Mouse (Mus musculus): ENCODE results near the gene Olfr259. TPM values are rescaled to one million over a fixed set of nuclear protein-coding genes. Genes with fewer than 3 reads are reported as not detected.

Gene Olfr259
- not detected in 2 replicates for total RNA-seq (2017)

GRCm38 (mm10) chr2:87114467-87114866 is at the start of gene Olfr259:
Gene Olfr259 (minus strand): TSS chr2:87114567.
- no peak for ATAC-seq (replicated peaks; ENCODE audit: low read depth, poor library complexity, severe bottlenecking)

GRCm38 (mm10) chr2:87152524-87152923 is 38.2 kb upstream of the Olfr259 start, which contains the start of gene Olfr1111:
Gene Olfr1111 (minus strand): TSS chr2:87152624.
- ATAC-seq (replicated peaks; ENCODE audit: low read depth, poor library complexity, severe bottlenecking) = no peak

GRCm38 (mm10) chr2:87140200-87140599 is 25.8 kb upstream of the Olfr259 start, which contains the start of gene Olfr1110:
Gene Olfr1110 (minus strand): TSS chr2:87140300.
- no peak for ATAC-seq (replicated peaks; ENCODE audit: low read depth, poor library complexity, severe bottlenecking)

DNA sequence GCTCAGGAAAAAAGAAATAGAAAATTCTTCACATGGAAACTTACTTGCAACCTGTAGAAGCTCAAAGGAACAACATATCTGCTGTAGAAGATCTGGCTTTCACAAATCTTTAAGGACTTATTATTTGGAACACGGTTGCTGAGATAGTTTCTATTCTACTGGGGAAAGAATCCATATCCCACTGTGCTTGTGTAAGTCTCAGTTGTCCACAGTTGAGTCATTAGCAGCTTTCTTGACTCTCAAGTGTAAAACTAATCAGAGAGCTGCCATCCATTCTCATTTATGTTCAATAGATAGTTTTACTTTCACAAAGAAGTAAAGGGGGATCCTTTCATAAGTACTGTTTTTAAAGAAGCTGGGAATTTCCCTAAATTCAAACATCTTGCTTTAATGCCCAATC is 18.5 kb downstream of the Olfr259 start, which contains the start of gene Olfr1109:
TSS of gene Olfr1109 (minus strand) at position 101 of the 400 bp plus-strand sequence.
- ATAC-seq (replicated peaks; ENCODE audit: low read depth, poor library complexity, severe bottlenecking) = no peak

- ATAC-seq (replicated peaks; ENCODE audit: low read depth, poor library complexity, severe bottlenecking) = no peak
Observed at GRCm38 (mm10) chr2:87075717-87076116, 38.6 kb downstream of the Olfr259 start, which contains the start of gene Olfr1107. Gene Olfr1107 (minus strand): TSS chr2:87075817.

Other genes with a start within 250 kb of the Olfr259 start
- gene Gm13723, start 239.8 kb downstream of the Olfr259 start, total RNA-seq (2017) = not detected in 2 replicates
- gene Olfr1097, start 222.4 kb downstream of the Olfr259 start, total RNA-seq (2017) = not detected in 2 replicates
- gene Olfr1098, start 190.0 kb downstream of the Olfr259 start, total RNA-seq (2017) = not detected in 2 replicates
- not detected in 2 replicates for gene Olfr1099, start 153.9 kb downstream of the Olfr259 start, total RNA-seq (2017)
- not detected in 2 replicates for gene Olfr1100, start 134.6 kb downstream of the Olfr259 start, total RNA-seq (2017)
- gene Olfr1101, start 123.3 kb downstream of the Olfr259 start, total RNA-seq (2017) = not detected in 2 replicates
- not detected in 2 replicates for gene Olfr1102, start 116.2 kb downstream of the Olfr259 start, total RNA-seq (2017)
- gene Olfr1104, start 87.5 kb downstream of the Olfr259 start, total RNA-seq (2017) = not detected in 2 replicates
- gene Olfr1105, start 78.0 kb downstream of the Olfr259 start, total RNA-seq (2017) = not detected in 2 replicates
- gene Olfr1106, start 62.3 kb downstream of the Olfr259 start, total RNA-seq (2017) = not detected in 2 replicates
- gene Olfr1107, start 38.8 kb downstream of the Olfr259 start, total RNA-seq (2017) = not detected in 2 replicates
- not detected in 2 replicates for gene Olfr1109, start 18.6 kb downstream of the Olfr259 start, total RNA-seq (2017)
- not detected in 2 replicates for gene Olfr1110, start 25.7 kb upstream of the Olfr259 start, total RNA-seq (2017)
- not detected in 2 replicates for gene Olfr1111, start 38.1 kb upstream of the Olfr259 start, total RNA-seq (2017)
- not detected in 2 replicates for gene Olfr1112, start 73.2 kb upstream of the Olfr259 start, total RNA-seq (2017)
- not detected in 2 replicates for gene Olfr1113, start 94.4 kb upstream of the Olfr259 start, total RNA-seq (2017)
- not detected in 2 replicates for gene Olfr1115, start 133.4 kb upstream of the Olfr259 start, total RNA-seq (2017)
- not detected in 2 replicates for gene Olfr1116, start 153.0 kb upstream of the Olfr259 start, total RNA-seq (2017)
- gene Olfr1118, start 193.0 kb upstream of the Olfr259 start, total RNA-seq (2017) = not detected in 2 replicates
- not detected in 2 replicates for gene Olfr1120, start 240.2 kb upstream of the Olfr259 start, total RNA-seq (2017)